Mouse (Mus musculus) CD4-positive helper T cell, adult 2 months (primary cell): ENCODE measurements at regions not wholly inside any gene's neighbourhood (a gene's known extent, or its start where the extent isn't known, plus 50 kb on each side); places are given as distances from the start of the nearest gene placed in this dataset.

Source experiments
- DNase-seq: peaks from one replicate; pipeline ENCODE4 v3.0.0-alpha.2; 2012; ENCODE audit warnings: low read depth, missing footprints, low spot score

- no peak for DNase-seq
These were observed 94.9 kb upstream of the Eef1e1 start for GRCm38 (mm10) chr13:38753722-38754121.

DNA sequence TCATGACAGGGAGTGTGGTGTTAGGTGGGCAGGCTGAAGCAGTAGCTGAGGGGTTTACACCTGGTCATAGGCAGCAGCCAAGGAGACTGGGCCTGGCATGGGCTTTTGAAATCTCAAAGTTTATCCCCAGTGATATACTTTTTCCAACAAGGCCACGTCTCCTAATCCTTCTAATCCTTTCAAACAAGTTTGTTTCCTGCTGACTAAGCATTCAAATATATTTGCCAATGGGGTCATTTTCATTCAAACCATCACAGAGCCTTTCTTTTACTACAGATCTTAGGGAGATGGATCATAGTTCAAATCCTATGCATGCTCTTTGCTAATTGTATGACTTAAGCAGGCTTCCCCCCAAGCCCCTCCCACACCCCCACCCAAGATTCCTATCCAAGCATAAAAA, 93.0 kb upstream of the Eef1e1 start:
- no peak for DNase-seq

DNA sequence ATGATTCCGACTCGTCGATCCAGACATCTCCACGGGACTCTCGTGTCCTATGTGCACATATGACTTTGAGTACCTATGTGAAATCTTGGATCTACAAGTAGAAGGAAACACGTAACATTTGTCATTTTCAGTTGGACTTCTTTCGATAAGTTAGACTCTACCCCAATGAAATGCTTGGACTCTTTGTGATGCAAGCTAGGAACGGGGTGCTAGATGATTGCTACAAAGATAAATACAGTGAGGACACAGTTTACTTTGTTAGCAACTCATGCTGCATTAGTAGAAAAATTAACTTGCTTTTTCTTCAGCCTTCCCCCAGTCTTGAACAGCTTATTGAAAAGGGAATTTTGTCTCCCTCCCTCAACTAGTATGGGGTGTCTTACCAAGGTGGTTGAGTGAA, 81.2 kb upstream of the Eef1e1 start:
- DNase-seq: no peak

DNA sequence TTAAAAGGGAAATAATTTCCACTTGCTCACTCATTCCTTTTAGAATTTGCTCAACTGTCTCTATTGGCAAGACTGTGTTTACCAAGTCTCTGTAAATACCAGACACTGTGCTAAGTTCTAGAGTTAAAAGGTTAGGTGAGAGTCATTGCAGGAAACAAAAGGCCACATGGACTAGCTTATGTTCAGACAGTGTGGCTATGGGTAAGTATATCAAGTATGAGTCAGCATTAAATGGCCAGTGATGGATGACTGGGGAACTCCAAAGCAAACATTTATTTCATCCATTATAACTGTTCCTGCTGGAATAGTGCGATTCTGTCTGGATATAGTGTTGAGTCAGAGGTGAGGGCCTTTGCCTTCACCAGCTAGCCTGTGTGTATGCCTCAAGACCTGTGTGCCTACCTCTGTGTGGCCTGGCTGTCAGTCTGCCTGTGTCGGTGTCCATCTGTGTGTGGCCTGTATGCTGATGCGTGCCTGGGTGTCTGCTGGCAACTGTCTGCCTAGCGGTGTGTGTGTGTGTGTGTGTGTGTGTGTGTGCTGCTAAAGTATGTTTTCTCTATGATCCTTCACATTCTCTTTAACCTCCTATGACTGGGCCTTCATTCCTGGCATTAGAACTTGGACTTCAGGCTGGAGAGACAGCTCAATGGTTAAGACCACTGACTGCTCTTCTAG, 77.6 kb upstream of the Eef1e1 start:
- DNase-seq: no peak

DNA sequence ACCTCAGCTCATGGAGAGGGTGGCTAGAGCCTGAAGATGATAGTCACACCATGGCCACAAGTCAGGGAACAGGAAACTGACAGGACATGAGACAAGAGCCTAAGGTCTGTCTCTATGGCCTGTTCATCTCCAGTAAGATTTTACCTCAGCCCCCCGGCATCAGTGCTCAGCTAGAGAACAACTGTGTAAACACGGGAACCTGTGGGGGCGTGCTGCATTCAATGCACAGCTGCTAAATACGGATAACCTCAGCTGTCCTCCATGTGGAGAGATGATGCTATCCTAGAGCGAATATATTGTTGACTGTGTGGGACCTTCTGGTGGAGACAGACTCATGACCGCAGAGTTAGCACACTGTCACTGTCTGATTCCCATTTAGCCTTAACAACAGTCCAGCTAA, 76.4 kb upstream of the Eef1e1 start:
- no peak for DNase-seq

DNA sequence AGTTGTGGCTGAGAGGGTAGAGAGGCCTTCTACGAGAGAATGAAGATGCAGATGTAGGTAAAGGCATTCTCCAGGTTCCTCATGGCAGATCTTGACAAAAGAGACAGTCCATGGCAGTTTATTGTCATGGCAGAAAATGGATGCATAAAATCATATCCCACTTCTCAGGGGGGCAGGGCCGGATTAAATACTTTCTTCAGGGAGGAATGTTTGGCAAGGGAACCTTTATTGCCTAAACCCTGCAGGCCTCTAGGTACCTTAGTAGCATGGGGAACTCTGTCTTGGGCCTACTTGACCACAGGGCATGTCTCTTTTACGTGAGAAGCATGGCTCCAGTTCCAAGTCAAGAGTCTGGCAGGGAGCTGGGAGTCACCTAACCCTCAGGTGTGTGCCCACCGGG, 74.4 kb upstream of the Eef1e1 start:
- no peak for DNase-seq

DNA sequence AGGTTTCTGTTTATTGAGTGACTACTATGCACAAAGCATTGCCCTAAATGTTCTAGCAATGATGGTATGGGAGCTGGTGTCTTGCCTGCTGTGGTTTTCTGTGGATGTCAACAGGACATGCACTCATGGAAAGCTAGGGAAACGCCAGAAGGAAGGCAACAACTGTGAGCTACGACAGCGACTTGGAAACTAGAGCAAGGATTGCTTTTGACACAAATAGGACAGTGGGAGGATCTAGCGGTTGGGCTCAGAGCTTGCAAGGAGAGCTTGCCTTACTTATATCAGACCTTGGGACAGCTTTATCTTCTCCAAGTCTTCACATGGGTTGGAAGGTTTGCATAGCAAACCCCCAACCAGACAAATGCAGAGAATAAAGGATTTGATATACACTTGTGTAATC, 66.6 kb upstream of the Eef1e1 start:
- no peak for DNase-seq

DNA sequence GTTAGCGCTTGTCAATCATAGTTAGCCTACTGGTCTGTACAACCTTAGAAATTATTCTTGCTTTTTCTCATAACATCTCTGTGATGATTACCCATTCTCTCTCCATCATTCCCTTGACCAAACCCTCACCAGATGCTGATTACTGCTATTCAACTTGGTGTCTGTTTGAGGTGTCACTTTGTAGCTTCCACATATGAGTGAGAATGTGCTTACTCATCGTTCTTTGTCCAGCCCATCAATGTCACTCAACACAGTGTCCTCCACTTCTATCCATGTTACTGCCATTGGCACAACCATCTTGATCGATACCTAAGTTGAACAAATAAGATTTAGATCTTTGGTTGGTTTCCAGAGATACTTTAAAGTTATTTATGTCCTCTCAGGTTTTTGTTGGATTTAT, 62.3 kb upstream of the Eef1e1 start:
- DNase-seq: no peak

DNA sequence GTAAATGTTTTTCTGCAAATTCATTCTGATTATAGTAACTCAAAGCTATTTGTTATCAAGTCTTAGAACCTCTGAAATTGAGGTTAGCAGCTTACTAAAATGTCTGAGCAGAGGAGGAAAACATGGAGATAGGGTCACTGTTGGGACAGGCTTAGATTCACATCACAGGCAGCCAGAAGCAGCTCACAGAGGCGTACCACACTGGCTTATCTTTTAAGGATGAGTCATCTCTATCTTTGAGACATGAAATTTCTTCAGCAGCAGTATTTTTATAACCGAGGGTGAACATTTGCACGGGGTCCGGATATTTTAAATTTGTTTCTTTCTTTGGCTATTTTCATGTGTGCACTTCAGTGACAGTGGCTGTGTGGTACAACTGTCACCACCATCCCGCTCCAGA, 56.0 kb upstream of the Eef1e1 start:
- no peak for DNase-seq
